16 mouse cellular contexts compared by ENCODE assay signal in the genomic region with DNA sequence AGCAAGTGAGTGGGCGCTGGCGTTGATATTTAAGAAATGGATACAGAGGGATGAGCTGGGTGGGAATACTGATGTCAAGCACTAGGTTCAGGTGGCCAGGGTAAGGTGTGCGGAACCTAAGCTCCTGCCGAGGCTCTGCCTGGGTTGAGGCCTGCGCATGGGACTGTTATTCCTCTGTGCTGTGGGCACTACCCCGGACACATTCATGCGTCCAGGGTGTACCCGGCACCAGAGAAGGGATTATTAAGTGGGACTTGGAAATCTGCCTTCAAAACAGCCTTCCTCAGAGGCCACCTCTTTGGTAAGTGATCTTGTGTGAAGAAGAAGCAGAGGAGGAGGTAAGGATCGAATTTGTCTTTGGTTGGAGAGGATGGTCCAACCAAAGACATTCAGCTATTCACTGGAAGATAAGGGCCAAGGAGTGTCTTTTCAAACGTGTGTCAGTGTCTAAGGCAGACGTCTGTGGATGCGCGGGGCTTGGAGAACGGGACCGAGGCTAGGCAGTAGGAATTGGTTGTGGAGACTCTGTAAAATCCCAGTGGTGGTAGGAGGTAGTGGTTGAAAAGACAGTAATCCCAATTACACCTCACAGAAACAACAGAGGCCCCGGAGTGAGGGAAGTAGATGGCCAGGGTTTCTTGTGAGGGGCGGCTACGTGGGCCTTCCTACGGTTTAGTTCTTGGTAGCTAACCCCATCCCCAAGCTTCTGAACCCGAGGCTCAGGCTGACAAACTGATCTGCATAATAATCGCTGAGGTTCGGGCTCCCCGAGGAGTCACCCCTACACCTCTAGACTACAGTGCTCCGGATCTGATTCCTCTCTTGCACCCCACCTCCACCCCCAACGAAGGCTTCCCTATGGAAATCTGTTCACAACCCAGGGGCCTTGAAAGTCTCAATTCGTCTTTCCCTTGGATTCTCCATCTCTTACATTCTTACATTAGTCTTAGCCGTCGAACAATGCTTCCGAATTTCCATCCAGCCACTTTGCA. TPM values are rescaled to one million over a fixed set of nuclear protein-coding genes. Genes with fewer than 3 reads are reported as not detected.
A peak's percentile ranks its signal among the peaks of the same experiment; 100 is the strongest.
DNase-seq lines count a peak whose midpoint lies in the region; ATAC-seq and TF ChIP-seq lines count a peak whose summit lies in the region.
"Had no signal": no experiment of that assay in that cellular context is flagged by ENCODE, and none has a peak within 500 bp of the region (broad histone marks: within the 10 kb centered on the region; RNA-seq: fewer than 3 reads in every experiment).

No protein-coding gene starts in this region.

- no peaks in the 10 kb centered on the region for H3K4me1 ChIP-seq in lung, embryonic 14.5 days (ENCODE audit: insufficient read depth)
- H3K4me1 ChIP-seq in lung, adult 2 months (ENCODE audit: control insufficient read depth, insufficient read depth, low read length) = peaks cover 3% of the 10 kb centered on the region; the same call in 1 of the 2 replicates
- peaks cover 29% of the 10 kb centered on the region for H3K4me1 ChIP-seq in embryonic facial prominence, embryonic 10.5 days
- peaks cover 23% of the 10 kb centered on the region for H3K4me1 ChIP-seq in limb, embryonic 11.5 days (ENCODE audit: control insufficient read depth, insufficient read depth, low read length)

- H3K9ac ChIP-seq in lung, embryonic 14.5 days = no peak overlapping the region
- H3K9ac ChIP-seq in limb, embryonic 11.5 days (ENCODE audit: low read length) = peak overlapping the region; percentile 100
- H3K9ac ChIP-seq: heart, embryonic 12.5 days had no signal

- TF ChIP-seq CTCF in lung, embryonic 14.5 days (IDR thresholded peaks at IDR 0.05; ENCODE audit: low read depth) = no peak
- TF ChIP-seq CTCF in lung, adult 2 months (IDR thresholded peaks at IDR 0.05; ENCODE audit: insufficient read depth, low read length) = no peak

- H3K9me3 ChIP-seq in lung, embryonic 14.5 days (ENCODE audit: low read depth, low read length) = no peaks in the 10 kb centered on the region
- no peaks in the 10 kb centered on the region for H3K9me3 ChIP-seq in embryonic facial prominence, embryonic 10.5 days
- no peaks in the 10 kb centered on the region for H3K9me3 ChIP-seq in limb, embryonic 11.5 days (ENCODE audit: control insufficient read depth, low read length)

- no peak overlapping the region for H3K27ac ChIP-seq in lung, embryonic 14.5 days (ENCODE audit: low read depth)
- H3K27ac ChIP-seq in embryonic facial prominence, embryonic 10.5 days (replicated peaks) = no peak overlapping the region
- peak overlapping the region; percentile 100 for H3K27ac ChIP-seq in limb, embryonic 11.5 days (replicated peaks; ENCODE audit: low read depth, low read length)
- H3K27ac ChIP-seq: macrophage had no signal

- no peak overlapping the region for H3K4me3 ChIP-seq in lung, embryonic 14.5 days (ENCODE audit: low read depth, low read length)
- no peak overlapping the region for H3K4me3 ChIP-seq in lung, adult 2 months (replicated peaks; ENCODE audit: extremely low read depth, low read depth, low read length)
- H3K4me3 ChIP-seq in embryonic facial prominence, embryonic 10.5 days = no peak overlapping the region
- peak overlapping the region; percentile 92 for H3K4me3 ChIP-seq in limb, embryonic 11.5 days (ENCODE audit: low read depth, low read length)

- H3K27me3 ChIP-seq in lung, embryonic 14.5 days (ENCODE audit: insufficient read depth, low read length) = peaks cover 97% of the 10 kb centered on the region
- H3K27me3 ChIP-seq in embryonic facial prominence, embryonic 10.5 days (replicated peaks; ENCODE audit: low read depth, poor library complexity, severe bottlenecking) = peaks cover 100% of the 10 kb centered on the region
- H3K27me3 ChIP-seq in limb, embryonic 11.5 days (ENCODE audit: control insufficient read depth, insufficient read depth, low read length) = no peaks in the 10 kb centered on the region
- H3K27me3 ChIP-seq: CH12.LX had no signal

- DNase-seq in embryo, embryonic 10.5 days (ENCODE audit: low spot score) = peak; percentile 43
- no peak for DNase-seq in embryo, embryonic 10 days (ENCODE audit: low spot score)
- peak; percentile 0 for DNase-seq in lung, embryonic 14.5 days
- no peak for DNase-seq in lung, adult 2 months
- peak; percentile 45 for DNase-seq in embryonic facial prominence, embryonic 10.5 days (ENCODE audit: low spot score)
- peak; percentile 51 for DNase-seq in limb, embryonic 11.5 days (ENCODE audit: low spot score)
- DNase-seq in layer of hippocampus, postnatal 36 days = no peak
- DNase-seq: adrenal gland, postnatal 36 days; cerebellum, postnatal 25 days; kidney, adult 8-10 months; lung, adult 18-20 months had no signal

- no peak overlapping the region for H3K4me2 ChIP-seq in lung, embryonic 14.5 days
- H3K4me2 ChIP-seq in limb, embryonic 11.5 days (ENCODE audit: low read depth, severe bottlenecking) = peak overlapping the region; percentile 88
- H3K4me2 ChIP-seq: heart, embryonic 12.5 days had no signal

- ATAC-seq in lung, embryonic 14.5 days (ENCODE audit: insufficient read depth) = no peak
- ATAC-seq in limb, embryonic 11.5 days (ENCODE audit: insufficient number of reproducible peaks, low FRiP score, low TSS enrichment, low read depth) = no peak
- no peak for ATAC-seq in inflammation-experienced regulatory T-cells, adult 6 months

- H3K36me3 ChIP-seq in lung, embryonic 14.5 days (ENCODE audit: insufficient read depth) = no peaks in the 10 kb centered on the region
- no peaks in the 10 kb centered on the region for H3K36me3 ChIP-seq in embryonic facial prominence, embryonic 10.5 days (replicated peaks)
- H3K36me3 ChIP-seq in limb, embryonic 11.5 days (ENCODE audit: control insufficient read depth, insufficient read depth, low read length) = no peaks in the 10 kb centered on the region
- H3K36me3 ChIP-seq: heart, embryonic 12.5 days had no signal

- WGBS in lung, embryonic 14.5 days = 3% methylated on average over 29 of the region's 29 CpGs
- 11% methylated on average over 29 of the region's 29 CpGs for WGBS in lung, adult 2 months
- WGBS in embryonic facial prominence, embryonic 10.5 days = 3% methylated on average over 29 of the region's 29 CpGs
- WGBS in limb, embryonic 11.5 days = 4% methylated on average over 29 of the region's 29 CpGs

- TF ChIP-seq POLR2A in lung, adult 2 months (IDR thresholded peaks at IDR 0.05; ENCODE audit: borderline replicate concordance, extremely low read depth, low read depth, low read length) = no peak

RNA-seq across cellular contexts. Expression of a gene that starts 17.7 kb away (rescaled TPM):
- polyA plus RNA-seq in lung, embryonic 14.5 days (2014; fragmentation: Nextera tagmentation; extraction: Ambion mirVana) = 0.05 and 0.28 TPM in 2 replicates
- 0.07 and 3.0 TPM in 2 replicates for polyA plus RNA-seq in lung, adult 2 months (2012; rRNA removed)
- 1.6 and 2.5 TPM in 2 replicates for polyA plus RNA-seq in embryonic facial prominence, embryonic 10.5 days (2016; fragmentation: Nextera tagmentation; extraction: Ambion mirVana)
- polyA plus RNA-seq in limb, embryonic 11.5 days (2014; fragmentation: Nextera tagmentation; extraction: Ambion mirVana) = 50.7 and 55.2 TPM in 2 replicates
- total RNA-seq in layer of hippocampus, postnatal 36 days (2021) = under 1 TPM; 0.45 to 0.94 TPM
- polyA plus RNA-seq in inflammation-experienced regulatory T-cells, adult 6 months (2017; shearing (Covaris generic)) = not detected
- total RNA-seq: hematopoietic stem cell, adult 5-6 weeks had no signal
- polyA plus RNA-seq: macrophage had no signal

Comparison
In these comparisons a context has a peak if more than half of its experiments do, and no peak if none do; other contexts are left out.
1. DNase-seq: peak in embryo, embryonic 10.5 days (single experiment), lung, embryonic 14.5 days (single experiment), embryonic facial prominence, embryonic 10.5 days (single experiment) and limb, embryonic 11.5 days (single experiment); none in embryo, embryonic 10 days (single experiment), lung, adult 2 months (single experiment) and layer of hippocampus, postnatal 36 days (0 of 2).
2. RNA of a gene that starts 17.7 kb away (polyA plus RNA-seq): 50.7 to 55.2 TPM in limb, embryonic 11.5 days; 0.07 to 3.0 TPM in lung, adult 2 months, 1.6 to 2.5 TPM in embryonic facial prominence, embryonic 10.5 days, 0.05 to 0.28 TPM in lung, embryonic 14.5 days and not detected in inflammation-experienced regulatory T-cells, adult 6 months; every median in the first group is over 10 times any median in the second.